Mouse (Mus musculus): ENCODE data around the gene Usp3.

GRCm38 (mm10) chr9:66542785-66543184, 50.2 kb downstream of the Usp3 start:
- TF ChIP-seq GATA1 (IDR thresholded peaks at IDR 0.05; ENCODE audit: borderline replicate concordance, low read length) (no peak), FLI1 (IDR thresholded peaks at IDR 0.05; ENCODE audit: low read length) (no peak)

Measured in megakaryocyte, embryonic 14.5 days (primary cell).